Mouse (Mus musculus): ENCODE results near the gene Tapt1.
A peak's percentile ranks its signal among the peaks of the same experiment; 100 is the strongest.

The Tapt1 gene

DNA sequence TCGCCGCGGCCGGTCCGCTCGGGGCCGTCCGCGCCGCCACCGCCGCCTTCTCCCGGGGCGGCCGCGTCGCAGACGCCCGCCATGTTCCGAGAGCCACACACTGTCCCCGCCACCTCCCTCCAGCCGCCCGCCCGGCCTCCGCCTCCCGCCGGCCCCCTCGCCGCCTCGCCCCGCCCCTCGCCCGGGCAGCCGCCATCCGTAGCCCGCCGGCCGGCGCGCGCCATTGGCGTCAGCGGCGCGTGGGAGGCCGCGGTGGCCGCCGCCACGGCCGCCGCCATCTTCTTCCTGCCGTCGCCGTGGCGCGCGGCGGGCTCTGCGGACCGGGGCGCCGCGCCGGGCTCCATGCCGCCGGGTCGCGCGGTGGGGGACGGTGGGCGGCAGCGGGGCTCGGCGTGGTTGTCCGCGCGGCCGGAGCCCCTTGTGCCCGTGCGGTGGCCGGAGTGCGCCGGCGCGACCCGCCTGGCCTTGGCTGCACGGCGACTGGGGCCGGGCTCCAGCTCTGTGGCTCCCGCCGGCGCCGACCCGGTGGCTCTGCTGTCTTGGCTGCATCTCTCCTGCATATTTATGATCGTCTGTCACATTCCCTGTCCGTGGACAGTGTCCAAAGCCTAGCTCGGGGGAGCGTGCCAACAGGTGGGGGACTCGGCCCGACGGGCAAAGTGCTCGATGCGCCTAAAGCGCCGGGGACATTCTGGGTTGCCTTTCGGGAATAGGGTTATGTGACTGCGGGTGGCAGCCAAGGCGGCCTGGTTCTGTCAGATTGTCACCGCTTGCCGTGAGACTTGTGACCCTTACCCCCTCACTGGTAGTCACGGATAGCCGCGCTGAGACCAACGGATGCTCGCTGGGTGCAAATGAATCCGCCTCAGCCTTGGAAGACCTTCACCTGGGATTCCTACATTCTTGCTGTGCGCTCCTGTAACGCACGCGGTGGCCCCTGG lies at the start of gene Tapt1:
Tapt1 (minus strand) TSS at position 106 of the 941 bp plus-strand sequence.
- DNase-seq = peak; percentile 91

DNA sequence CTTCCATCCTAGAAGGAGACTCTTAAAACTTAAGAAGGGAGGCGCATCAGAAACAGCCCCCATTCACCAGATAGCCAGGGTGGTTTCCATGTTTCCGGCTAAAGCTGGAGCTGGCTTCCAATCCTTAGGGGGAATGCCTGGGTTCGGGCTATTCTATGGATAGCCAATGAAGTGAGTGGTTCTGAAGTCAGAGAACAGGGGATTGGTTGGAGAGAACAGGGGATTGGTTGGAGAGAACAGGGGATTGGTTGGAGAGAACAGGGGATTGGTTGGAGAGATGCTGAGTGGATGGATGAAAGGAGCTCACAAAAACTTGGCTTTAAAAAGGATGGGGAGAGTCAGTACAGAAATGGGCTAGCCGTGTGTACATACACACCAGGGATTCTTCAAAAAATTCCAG lies 45.1 kb upstream of the Tapt1 start:
- DNase-seq = no peak

DNA sequence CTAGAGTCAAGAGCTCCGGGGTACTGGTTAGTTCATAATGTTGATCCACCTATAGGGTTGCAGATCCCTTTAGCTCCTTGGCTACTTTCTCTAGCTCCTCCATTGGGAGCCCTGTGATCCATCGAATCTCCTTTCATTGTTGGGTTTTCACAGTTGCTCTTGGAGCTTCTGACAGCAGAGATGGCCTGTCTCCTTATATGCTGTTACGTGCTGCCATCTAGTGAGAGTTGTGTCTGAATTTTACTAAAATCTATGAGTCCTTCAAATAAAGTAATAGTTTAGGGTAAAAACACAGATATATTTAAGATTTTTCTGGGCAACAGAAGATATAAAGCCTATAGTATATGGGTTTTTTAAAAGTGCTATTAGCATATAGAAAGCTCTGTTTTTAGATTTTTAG lies 42.1 kb upstream of the Tapt1 start:
- DNase-seq = peak; percentile 54

DNA sequence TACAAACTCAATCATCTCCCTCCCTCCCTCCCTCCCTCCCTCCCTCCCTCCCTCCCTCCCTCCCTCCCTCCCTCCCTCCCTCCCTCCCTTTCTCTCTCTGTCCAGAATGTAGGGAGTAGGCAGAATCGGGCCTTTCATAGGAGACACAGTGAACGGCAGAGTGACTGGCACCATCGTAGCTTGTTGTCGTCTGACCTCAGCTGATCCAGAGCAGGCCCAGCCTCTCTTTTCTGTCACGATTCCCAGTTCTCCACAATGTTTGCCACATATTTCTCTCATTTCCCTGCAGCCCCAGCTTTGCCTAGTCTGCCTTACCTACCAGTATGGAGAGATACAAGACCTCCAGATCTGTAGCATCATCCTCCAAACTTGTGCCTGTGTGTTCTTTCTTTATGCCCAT lies 35.3 kb upstream of the Tapt1 start:
- DNase-seq = no peak

DNA sequence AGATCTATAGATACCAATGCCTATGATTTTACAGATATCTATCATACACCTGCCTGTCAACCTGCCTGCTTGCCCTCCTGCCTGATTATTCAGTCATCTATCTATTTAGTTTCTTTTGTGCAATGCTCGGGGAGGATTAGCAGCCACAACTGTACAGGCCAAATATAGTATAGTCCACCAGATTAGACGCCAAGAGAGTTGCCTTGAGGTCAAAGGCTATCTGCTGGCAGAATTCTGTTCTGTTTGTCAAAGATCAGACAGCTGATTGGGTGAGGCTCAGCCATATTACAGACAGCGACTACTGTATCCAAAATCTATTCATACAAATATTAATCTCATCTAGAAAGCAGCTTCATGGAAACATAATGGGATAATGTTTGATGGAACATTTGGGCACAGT lies 34.7 kb upstream of the Tapt1 start:
- DNase-seq = no peak

DNA sequence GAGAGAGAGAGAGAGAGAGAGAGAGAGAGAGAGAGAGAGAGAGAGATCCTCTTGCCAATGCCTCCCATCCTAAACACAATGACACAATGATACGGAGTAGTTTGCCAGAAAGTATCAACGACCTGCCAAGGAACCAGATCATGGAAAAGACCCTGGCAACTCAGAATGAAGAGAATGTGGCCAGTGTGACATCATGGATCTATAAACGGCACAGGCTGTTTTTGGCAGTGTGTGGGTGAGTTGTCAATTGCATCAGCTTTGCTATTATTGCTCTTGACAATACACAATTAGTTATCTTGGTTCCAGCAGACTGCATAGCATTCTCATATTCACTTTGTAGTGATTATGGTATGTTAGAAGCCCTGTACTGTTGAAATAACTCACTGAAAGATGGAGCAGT lies 33.3 kb upstream of the Tapt1 start:
- DNase-seq = no peak

DNA sequence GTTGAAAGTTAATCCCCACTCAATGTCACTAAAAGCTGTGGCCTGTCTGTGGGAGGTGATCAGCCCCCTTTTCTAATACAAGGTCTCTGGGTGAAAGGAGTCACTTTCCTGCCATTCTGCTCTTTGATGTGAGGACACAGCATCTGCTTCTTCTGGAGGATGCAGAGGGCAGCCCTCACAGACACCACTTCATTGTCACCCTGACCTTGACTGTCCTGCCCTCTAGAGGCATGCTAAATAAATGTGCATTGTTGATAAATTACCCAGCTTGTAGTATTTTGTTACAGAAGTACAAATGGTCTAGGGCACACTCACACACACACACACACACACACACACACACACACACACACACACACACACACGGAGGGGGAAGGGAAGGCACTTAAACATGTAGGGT lies 31.7 kb upstream of the Tapt1 start:
- DNase-seq = no peak

DNA sequence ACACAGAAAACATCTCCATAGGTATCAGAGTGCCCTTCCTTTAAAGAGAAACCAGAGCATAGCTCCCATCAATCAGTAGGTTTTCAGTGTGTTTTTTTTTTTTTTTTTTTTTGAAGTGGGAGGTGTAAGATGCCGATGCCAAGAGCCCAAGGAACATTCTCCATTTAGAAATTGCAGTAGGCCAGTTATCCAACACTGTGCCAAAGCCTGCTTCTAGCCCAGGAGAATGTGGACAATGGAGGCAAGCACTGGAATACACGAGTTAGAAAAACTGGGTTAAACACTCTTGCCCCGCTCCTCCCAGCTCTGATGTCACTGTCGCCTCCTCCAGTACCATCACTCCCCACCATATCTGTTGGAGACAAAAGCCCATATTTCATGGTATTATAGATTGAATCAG lies 31.0 kb upstream of the Tapt1 start:
- no peak for DNase-seq

DNA sequence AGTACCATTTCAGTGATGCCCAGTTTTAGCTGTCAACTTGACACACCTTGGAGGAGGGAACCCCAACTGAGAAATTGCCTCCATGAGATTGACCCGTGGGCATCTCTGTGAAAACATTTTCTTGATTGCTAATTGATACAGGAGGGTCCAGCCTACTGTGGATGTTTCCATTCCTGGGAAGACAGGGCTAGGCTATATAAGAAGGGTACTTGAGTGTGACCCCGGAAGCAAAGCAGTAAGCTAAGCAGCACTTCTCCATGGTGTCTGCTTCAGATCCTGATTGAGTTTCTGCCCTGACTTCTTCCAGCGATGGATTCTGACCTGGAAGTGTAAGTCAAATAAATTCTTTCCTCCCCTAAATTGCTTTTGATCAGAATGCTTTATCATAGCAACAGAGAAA lies 30.1 kb upstream of the Tapt1 start:
- no peak for DNase-seq

DNA sequence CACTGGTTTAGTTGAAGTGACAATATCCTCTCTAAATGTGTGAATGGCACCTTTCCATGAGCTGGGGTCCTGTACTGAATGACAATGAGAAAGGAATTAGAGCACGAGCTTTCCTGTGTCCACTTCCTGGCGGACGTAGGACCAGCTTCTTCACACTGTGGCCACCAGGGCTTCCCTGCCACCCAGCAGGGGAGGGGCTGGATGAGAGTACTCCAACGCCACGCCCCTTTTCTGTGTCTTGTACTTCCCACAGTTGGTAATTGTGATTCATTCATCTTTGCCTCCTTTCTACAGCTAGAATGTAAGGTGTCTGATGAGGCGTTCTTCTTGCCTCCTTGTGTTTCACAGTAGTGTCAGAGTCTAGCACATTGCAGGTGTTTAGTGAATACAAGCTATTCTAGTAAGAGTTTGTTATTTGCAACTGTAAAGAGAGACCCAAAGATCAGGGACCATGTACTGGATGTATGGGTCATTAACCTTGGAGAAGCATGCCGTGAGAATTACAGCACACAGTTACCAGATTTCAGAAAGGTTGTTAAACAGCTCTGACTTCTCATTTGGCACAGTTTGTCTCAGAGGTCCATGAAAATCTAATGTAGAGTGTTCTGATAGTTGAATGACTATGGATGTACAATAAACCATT lies 29.5 kb upstream of the Tapt1 start:
- no peak for DNase-seq

DNA sequence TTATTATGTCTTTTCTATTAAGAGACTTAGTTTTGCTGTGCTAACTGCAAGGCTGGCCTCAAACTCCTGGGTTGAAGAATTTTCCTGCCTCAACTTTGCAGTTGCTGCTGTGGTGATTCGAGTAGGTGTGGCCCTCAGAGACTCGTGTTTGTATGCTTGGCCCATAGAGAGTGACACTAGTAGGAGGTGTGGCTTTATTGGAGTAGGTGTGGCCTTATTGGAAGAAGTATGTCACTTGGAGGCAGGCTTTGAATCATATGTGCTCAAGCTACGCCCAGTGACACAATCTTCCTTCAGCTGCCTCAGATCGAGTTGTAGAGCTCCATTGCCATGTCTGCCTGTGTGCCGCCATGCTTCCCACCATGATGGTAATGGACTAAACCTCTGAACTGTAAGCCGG lies 27.0 kb upstream of the Tapt1 start:
- no peak for DNase-seq

DNA sequence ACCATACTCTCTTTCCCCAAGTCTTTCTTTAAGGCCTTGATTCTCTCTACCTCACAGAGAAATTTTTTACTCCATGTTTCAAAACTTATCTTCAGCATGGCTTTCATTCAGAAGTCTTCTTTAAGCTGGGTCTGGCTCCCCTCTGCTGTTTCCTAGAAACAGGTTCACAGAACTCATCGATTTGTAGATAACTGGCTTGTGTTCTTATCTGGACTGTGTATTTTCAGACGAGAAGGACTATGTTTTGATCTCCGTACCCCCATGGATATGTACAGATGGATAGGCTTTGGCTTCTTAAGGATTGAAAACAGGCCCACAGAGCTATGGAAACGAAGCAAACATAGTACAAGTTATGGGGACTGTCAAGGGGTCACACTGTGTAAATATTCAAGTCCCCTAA lies 26.0 kb upstream of the Tapt1 start:
- no peak for DNase-seq

DNA sequence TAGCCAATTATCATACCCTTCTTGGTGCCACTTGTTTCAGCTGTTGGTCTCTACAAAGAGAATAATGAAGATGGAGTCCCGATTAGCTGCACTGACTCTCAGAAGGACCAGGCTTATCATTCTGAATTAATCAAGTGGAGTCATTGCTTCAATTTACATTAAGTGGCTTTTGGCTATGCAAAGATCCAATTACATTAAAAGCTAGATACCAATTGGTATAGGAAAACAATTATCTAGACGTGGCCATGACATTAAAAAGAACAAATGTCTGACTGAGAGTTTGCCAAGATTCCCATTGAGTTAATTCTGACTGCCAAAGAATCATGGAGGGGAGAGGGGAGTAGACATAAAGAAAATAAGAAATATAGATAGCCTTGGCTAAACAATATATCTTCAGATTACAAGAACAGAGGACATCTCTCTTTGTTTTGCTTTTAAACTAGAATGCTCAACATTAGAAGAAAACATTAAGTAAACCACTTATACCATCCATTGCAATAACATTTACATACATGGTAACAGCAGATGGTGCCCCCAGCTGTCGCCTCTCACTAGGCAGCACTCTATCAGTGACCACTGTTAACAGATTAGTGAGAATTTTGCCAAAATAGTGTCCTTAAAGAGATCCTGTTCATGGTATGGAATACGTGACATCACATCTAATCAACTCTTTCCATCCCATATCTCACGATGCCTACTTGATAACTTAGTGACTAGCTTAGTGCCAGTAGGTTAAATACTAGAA lies 24.0 kb upstream of the Tapt1 start:
- no peak for DNase-seq

DNA sequence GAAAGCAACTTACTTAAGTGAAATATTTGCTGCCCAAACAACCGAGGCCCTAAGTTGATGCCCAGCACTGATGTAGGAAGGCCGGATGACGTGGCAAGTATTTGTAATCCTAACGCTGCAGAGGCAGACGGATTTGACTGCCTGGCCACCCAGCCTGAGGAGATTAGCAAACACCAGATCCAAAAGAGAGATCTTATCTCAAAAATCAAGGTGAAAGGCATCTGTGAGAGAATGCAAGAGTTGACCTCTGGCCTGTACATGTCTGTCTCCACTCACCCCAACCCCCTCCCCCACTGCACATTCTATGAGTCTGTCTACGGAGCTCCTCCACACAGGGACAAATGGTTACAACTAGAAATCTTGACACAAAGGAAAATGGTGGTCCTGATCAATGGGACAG lies 22.9 kb upstream of the Tapt1 start:
- DNase-seq = no peak

DNA sequence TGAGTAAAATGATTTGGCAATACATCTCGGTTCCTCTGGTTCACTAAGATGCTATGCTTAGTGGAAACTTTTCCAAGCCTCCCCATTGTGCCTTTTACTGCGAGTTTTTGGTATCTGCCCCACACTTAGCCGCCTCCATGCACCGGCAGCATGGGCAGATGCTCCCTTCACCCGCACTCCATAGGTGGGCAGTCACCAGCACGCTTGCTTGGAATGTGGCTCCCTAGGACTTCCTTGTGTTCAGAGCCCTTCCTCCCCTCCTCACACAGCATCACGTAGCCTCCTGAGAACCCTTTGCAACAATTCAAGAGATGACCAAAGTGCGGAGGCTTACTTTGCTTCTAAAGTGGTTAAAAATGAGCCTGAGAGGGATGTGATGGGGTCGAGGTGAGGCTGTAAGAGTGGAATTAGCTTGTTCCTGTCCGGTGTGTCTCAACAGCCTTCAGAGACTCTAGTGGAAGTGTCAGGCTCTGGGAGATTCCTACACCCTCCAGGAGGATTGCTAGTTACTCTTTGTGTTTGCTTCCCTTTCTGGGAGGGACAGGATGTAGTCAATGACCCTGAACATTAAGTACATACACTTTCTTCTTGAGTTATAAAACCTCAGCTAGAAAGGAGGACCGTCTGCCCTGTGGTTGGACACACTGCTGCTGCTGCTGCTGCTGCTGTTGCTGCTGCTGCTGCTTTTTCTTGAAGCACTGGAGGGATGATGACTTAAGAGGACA lies 20.2 kb upstream of the Tapt1 start:
- no peak for DNase-seq

DNA sequence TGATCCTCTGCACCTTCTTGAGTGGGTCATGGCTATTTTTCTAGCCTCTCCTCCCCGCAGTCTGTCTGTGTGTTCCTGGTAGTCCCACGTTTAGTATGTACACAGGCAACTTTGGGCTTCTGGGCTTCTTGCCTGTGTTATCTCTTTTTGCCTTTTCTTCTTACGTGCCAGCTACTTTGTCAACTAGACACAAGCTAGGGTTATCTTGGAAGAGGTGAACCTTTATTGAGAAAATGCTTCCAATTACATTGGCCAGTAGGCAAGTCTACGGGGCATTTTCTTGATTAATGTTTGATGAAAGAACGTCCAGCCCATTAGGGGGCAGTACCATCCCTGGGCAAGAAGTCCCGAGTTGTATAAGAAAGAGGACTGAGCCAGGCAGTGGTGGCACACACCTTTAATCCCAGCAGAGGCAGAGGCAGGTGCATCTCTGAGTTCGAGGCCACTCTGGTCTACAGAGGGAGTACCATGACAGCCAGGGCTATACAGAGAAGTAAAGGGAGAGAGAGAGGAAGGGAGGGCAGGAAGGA lies 18.5 kb upstream of the Tapt1 start:
- no peak for DNase-seq

DNA sequence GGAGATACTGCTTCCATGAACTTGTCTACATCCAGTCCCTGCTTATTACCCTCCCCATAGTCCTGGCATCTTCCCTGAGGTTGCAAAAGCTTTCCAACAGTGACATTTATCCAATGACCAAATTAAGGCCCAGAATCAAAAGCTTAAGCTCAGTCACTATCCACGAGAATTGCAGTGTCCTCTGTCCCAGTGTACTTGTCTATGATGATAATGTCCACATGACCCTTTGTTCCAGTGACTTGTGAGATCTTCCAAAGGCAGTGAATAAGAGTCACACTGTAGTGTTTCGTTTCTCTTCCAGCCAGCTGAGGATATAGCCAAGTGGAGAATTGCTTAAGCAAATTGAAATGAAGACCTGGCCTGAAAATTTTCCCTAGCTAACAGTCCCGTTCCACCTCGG lies 16.4 kb upstream of the Tapt1 start:
- no peak for DNase-seq

DNA sequence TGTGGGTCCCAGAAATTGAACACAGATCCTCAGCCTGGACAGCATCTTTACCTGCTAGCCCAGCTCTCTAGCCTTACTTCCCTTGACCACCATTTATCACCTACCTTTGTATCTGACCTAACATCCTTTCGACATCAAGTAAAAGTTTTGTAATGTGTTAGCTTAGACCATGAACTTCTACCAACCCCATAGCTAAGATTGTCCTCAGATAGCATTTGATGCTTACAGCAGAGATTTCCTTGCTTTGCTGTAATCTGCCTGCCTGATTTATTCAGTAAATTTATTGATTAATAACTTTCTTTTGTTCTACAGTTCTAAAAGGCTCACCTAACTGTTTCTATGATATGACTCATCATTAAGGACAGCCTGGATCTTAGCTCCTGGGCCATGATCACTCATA lies 15.3 kb upstream of the Tapt1 start:
- no peak for DNase-seq

DNA sequence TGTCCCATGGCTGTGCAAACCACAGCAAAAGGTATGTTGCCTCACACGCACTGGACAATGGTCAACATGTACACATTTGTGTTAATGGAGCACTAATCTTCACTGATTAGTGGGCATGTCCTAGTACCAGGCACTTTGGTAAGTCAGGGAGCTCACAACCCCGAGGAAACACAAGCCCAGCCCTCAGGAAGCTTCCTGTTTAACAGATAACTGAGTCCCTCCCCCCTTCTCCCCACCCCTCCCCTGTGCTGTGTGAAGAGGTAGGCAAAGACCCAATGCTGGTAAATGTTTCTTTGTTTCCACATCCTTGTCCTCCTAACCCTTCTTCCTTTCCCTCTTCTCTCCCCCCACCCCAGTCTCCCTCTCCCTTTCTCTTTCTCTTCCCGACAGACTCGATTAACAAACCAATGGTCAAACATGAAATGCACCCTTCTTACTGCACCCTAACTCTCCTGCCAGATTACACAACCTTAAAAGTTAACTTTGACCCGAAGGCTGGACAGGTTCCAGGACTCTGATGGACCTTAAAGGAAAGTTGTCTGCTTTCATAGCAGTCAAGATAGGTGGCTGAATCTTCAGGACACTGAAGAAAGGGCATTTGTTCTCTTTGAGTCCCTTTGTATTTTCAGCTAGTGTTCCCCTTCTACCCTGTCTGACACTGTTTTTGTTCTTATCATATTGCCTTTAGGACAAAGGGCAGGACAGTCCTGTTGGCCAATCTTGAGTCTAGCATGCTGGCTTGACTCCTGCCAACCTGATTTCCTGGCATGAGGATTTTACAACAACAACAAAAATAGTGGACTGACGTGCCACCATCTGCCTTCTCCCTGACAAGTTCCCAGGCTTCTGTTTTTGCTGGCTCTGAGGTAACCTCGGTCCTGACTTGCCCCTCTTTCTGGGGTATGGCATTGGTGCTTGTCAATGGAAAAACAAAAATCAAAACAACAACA lies 13.0 kb upstream of the Tapt1 start:
- peak; percentile 78 for DNase-seq

DNA sequence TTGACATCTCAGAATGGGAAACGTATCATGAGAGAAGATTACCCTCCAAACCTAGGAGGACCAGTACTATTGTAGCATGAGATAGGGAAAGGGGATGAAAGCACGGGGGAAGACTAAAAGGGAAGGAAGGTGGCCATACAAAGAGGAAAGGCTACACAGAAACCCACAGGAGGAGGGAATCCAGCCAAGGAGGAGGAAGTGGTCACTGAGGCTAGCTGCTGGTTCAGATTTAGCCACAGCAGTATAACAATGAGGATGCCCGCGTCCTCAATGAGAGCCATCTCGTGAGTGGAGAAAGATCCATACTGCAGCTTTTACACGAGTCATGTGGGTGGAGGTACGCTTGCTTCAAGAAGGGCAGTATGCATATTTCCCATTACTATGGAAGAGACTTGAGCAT lies 11.8 kb upstream of the Tapt1 start:
- no peak for DNase-seq

DNA sequence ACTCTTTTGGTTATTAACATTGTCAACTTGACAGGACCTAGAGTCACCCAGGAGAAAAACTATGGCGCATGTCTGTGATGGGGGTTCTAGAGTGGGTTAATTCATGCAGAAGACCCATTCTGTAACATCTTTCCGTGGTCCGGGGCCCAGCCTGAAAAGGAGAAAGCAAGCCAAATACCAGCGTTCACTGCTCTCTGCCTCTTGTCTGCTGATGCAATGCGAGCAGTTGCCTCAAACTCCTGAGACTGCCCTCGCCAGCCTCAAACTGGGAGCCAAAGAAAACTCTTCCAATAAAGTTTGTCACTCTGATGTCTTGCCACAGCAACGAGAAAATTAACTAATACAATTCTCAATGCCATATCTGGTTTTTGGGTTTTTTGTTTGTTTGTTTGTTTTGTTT lies 8.2 kb upstream of the Tapt1 start:
- DNase-seq = no peak

DNA sequence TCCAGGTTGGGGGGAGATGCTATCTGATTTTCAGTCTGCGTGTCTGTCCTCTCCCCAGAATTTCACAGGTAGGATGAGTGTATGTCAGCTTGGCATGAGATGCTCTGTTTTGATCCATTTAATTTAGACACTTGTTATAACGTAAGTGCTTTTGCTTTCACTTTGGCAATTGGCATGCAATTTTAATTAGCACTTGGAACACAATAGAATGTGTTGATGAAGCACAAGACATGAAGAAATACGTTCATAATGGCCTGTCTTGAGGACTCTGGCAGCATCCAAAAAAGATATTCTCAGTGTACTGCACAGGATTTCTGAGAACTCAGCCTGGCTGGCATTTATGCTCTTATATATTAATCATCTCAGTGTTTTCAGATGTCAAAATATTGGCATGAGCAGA lies 7.5 kb upstream of the Tapt1 start:
- DNase-seq = no peak
